Mouse (Mus musculus) right cerebral cortex, postnatal 36 days (tissue): Measurements from ENCODE around the gene Samhd1.

Experiments
- DNase-seq, 2 experiments: peaks; one replicate each; pipeline ENCODE4 v3.0.0; 2022; ENCODE audit warnings: low spot score in 2 of 2, mixed read lengths in 1 of 2

Samhd1 gene

DNA sequence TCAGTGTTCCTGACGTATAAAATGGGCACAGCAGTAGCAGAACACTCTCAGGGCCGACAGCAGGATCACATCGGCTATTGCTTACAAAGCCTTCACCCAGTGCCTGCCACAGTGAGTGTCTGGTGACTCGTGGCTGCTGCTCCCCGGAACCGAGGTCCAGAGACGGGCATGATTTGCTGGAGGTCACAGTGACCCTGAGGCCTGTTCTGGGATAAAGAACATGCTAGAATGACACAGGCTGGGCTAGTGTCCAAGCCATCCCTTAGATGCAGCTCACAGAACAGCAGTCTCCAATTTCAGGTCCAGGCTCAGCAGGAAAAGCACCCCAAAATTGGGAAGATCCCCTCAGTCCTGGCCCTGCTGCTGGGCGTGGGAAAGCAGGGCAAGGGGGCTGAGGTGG is 80.8 kb downstream of the Samhd1 start:
- no peak for DNase-seq

DNA sequence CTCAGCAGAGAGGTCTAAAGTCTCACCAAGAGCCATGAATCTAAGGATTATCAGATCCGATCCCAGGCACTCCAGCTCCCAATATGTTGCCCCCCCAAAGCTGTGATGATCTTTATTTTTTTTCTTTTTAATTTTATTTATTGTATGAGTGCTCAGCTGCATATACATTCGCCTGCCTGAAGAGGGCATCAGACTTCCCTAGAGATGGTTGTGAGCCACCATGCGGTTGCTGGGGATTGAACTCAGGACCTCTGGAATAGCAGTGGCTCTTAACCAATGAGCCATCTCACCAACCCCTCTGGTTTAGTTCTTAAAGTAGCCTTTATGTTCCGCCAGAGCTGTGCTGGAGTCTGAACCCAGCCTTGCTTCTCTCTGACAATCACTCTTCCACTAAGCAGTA is 81.3 kb downstream of the Samhd1 start:
- no peak for DNase-seq

DNA sequence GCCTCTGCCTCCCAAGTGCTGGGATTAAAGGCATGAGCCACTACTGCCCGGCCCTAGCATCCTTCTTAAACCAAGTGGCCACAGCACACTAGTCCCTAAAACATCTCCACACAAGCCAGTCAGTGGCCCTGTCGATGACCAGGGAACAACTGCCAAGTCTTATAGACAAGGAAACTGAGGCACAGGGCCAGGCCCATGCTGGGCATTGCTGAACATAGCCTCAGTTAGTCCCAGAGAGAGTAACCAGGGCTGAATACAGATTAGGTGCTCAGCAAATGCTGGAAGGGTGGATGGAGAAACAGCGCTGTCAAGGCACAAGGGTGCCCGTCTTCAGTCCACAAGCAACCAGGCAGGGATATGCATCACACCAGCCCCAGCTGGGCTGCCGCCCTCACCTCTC is 81.9 kb downstream of the Samhd1 start:
- no peak for DNase-seq

DNA sequence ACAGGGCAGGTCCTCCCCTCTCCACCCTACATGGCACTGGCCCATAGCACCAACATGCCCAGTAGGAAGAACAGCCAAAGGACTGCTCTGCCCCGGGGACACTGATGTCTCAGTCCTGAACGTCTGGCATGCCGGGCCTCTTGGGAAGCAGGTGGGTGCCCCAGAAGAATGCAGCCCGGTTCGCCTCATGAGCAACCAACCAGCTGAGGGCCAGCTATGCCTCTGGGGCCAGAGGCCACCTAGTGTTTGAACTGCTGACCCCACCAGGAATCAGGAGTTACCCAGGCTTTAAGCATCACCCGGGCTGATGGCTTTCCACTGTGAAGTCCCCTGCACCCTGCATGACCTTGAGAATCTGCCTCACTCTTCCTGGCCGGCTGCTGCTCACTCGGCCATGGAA is 82.6 kb downstream of the Samhd1 start:
- no peak for DNase-seq

DNA sequence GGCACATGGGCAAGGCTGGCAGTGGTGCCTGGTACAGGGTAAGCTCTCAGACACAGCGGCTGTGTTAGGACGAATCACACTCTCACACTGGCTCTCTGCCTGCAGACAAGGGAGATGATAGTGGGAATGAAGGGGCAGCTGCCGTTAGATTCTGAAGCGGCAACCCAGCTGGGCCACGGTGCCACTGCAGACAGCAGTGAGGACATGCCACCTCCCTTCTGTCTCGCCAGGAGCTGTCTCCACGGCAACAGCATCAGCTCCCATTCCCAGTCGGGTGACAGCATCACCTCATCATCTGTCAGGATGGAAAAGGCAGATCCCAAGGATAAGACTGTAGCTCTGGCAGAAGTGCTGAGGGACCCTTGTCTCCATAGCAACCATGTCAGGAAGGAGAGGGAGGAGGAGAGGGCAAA is 85.2 kb downstream of the Samhd1 start:
- peak in 1 of 2 experiments; percentile 44 for DNase-seq

DNA sequence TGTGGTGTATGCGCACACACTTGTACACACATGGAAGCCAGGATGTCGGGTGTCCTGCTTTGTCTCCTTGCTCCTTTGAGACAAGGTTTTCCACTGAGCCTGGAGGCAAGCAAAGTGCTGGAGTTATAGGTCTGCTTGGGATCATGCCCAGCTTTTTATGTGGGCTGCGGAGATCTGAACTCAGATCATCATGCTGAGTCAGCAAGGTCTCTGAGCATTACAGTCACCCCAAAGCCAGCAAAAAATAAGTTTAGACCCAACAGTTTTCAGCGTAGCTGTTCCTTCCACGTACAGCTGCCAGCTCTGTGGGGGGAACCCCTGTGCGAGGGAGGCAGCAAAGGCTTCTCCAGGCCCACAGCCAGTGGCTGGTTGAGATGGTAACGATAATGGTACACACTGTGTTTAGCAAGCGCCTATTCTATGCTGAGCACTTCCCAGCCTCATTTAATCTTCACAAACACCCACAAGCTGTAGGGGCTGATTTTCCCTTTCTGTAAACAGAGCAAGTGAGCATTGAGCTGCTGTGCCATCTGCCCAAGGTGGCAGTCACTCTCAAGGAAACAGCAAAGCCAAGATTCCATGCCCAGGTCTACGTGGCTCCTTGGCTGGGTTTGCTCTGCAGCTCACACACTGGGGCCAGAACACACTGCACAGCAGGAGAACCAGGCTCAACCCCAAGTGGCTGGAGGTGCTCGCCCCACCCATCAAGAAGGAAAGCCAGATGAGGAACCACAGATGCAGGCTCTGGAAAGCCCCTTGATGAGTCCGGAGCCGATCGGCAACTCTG is 86.5 kb downstream of the Samhd1 start:
- peak; percentile 83 to 89 for DNase-seq
